Mouse (Mus musculus) brown adipose tissue, adult 24 weeks (tissue): Measurements from ENCODE around the gene Gm21860. TPM values are rescaled to one million over a fixed set of nuclear protein-coding genes. Genes with fewer than 3 reads are reported as not detected.
"Not testable (repeated sequence)": the region's sequence is repeated elsewhere in the genome, so short reads cannot be mapped to it uniquely, and the experiment has no call there.

Source experiments
- H3K27ac ChIP-seq: fragments of 200-500 bp; replicated peaks from 2 replicates; pipeline ENCODE4 v1.5.1; 2012; ENCODE audit warnings: low read depth, mild to moderate bottlenecking, low read length
- H3K4me1 ChIP-seq: fragments of 200-500 bp; 2 replicates; pipeline ENCODE4 v1.6.1; 2012; ENCODE audit warnings: low read length, mixed read lengths; ENCODE audit not compliant: control insufficient read depth, insufficient read depth, insufficient read length
- H3K4me3 ChIP-seq: fragments of 200-500 bp; 2 replicates; pipeline ENCODE4 v1.5.1; 2012; ENCODE audit warnings: low read depth, mild to moderate bottlenecking, low read length, moderate library complexity; ENCODE audit not compliant: insufficient read depth
- polyA plus RNA-seq: library from polyadenylated mRNA; stranded (reverse); fragments of >200 nt; gene quantifications from 2 replicates; pipeline ENCODE4 v1.2.4, GENCODE M21; 2012; ENCODE audit not compliant: missing spikeins, insufficient read depth, insufficient read length

The Gm21860 gene
- polyA plus RNA-seq, 1 experiment: not detected

- not testable (repeated sequence) for H3K4me1 ChIP-seq, H3K27ac ChIP-seq, H3K4me3 ChIP-seq
Observed at GRCm38 (mm10) chrY:90725166-90725565, 29.5 kb downstream of the Gm21860 start.

DNA sequence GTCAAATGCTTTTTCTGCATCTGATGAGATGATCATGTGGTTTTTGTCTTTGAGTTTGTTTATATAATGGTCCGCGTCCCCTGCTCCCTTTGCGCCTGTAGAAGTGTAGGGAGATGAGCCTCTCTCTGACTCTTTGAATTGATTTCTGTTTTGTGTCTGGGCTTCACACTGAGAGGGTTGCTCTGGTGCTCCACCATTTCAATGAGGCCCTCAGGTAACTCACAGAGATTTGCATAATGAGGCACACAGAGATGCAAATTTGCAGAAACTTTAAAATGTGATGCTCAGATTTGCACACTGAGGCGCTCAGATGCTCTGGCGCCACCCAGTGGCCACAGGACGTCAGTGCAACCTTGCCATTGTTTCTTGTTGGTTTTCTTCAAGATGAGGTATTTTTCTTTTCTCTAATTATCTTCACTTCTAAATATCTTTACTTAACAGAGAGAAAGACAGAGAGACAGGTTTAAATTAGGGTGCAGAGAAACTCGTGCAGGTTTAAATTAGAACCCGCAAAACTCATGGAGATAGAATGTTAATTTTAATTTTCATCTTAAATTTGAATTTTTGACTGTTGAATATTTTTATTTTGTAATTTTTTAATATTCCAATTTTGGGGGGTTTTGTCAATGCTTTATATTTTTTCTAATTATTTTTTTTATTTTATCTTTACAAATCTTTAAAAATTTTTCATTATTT, 30.5 kb downstream of the Gm21860 start:
- not testable (repeated sequence) for H3K4me1 ChIP-seq, H3K4me3 ChIP-seq, H3K27ac ChIP-seq

- H3K4me3 ChIP-seq, H3K4me1 ChIP-seq, H3K27ac ChIP-seq: not testable (repeated sequence)
Observed at GRCm38 (mm10) chrY:90723336-90723987, 31.2 kb downstream of the Gm21860 start.

GRCm38 (mm10) chrY:90720505-90720904, 34.1 kb downstream of the Gm21860 start:
- H3K4me1 ChIP-seq, H3K4me3 ChIP-seq, H3K27ac ChIP-seq: not testable (repeated sequence)

- H3K4me1 ChIP-seq, H3K27ac ChIP-seq, H3K4me3 ChIP-seq: not testable (repeated sequence)
Observed at GRCm38 (mm10) chrY:90719403-90720232, 35.0 kb downstream of the Gm21860 start.

DNA sequence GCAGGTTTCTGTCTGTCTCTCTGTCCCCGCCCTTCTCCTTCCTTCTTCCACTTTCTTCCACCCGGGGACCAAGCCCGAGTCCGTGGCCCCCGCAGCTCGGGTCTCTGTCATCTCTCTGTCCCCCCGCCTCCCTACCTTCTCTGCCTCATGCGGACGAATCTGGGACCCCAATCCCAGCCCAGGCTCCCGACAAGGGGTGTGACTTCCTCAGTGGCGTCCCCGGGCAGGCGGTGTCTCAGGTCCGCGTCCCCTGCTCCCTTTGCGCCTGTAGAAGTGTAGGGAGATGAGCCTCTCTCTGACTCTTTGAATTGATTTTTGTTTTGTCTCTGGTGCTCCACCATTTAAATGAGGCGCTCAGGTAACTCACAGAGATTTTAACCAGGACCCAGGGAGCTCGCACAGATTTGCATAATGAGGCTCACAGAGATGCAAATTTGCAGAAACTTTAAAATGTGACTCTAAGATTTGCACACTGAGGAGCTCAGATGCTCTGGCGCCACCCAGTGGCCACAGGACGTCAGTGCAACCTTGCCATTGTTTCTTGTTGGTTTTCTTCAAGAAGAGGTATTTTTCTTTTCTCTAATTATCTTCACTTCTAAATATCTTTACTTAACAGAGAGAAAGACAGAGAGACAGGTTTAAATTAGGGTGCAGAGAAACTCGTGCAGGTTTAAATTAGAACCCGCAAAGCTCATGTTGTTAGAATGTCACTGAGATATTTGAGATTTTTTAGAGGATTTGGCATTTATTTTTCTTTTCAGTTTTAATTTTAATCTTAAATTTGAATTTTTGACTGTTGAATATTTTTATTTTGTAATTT, 35.8 kb downstream of the Gm21860 start:
- not testable (repeated sequence) for H3K4me1 ChIP-seq, H3K27ac ChIP-seq, H3K4me3 ChIP-seq

DNA sequence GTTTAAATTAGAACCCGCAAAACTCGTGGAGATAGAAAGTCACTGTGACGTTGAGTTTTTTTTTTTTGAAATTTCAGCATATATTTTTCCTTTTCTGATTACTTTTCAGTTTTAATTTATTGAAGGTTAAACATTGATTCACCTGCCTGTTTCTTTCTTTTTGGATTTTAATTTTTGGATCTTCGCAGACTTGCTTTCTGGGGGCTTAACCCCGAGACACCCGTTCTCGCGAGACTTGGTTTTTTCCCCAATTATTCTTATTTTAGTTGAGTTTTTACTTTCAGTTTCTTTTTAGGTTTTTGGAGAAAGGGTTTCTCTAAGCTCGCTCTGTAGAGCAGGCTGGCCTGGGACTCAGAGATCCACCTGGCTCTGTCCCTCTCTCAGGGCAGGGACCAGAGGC, 36.6 kb downstream of the Gm21860 start:
- H3K4me3 ChIP-seq, H3K4me1 ChIP-seq, H3K27ac ChIP-seq: not testable (repeated sequence)

DNA sequence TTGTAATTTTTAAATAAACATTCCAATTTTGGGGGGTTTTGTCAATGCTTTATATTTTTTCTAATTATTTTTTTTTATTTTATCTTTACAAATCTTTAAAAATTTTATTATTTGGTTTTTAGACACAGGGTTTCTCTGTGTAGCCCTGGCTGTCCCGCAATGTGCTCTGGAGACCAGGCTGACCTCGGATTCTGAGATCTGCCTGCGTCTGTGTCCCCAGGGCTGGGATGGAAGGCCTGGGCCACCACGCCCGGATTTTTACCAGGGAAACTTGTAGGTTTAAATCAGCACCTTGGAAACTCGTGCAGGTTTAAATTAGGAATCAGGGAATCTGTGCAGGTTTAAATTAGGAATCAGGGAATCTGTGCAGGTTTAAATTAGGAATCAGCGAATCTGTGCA, 37.1 kb downstream of the Gm21860 start:
- H3K4me3 ChIP-seq, H3K4me1 ChIP-seq, H3K27ac ChIP-seq: not testable (repeated sequence)

Other genes with a start within 250 kb of the Gm21860 start
- gene Gm47283, start 29.9 kb upstream of the Gm21860 start, polyA plus RNA-seq: not detected in 2 replicates
- gene Gm21748, start 84.4 kb upstream of the Gm21860 start, polyA plus RNA-seq: not detected in 2 replicates